Mouse (Mus musculus): ENCODE measurements around the gene Rfx3. TPM values are rescaled to one million over a fixed set of nuclear protein-coding genes. Genes with fewer than 3 reads are reported as not detected.

Gene Rfx3
- polyA plus RNA-seq, 1 experiment, result 0.62 TPM

DNA sequence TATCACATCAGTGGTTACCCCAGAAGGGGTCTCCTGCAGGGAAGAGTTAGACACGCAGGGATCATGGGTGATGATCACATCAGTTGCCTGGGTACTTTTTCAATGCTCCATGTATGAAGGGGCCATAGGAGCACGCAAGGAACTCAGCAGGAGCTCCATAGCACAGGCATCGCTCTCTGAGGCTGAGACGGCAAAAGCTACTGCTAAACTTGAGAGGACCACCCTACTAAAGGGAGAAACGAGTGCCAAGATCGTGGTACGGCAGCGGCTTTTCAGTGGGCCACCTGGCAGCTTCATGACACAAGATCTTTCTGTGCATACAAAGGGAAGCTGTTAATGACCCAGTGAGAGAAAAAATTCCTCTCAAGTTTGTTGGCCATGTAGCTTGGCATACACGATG lies 250.7 kb downstream of the Rfx3 start:
- WGBS, result 92% methylated on average over 9 of the region's 9 CpGs
- DNase-seq (ENCODE audit: low read depth, low spot score), result no peak

DNA sequence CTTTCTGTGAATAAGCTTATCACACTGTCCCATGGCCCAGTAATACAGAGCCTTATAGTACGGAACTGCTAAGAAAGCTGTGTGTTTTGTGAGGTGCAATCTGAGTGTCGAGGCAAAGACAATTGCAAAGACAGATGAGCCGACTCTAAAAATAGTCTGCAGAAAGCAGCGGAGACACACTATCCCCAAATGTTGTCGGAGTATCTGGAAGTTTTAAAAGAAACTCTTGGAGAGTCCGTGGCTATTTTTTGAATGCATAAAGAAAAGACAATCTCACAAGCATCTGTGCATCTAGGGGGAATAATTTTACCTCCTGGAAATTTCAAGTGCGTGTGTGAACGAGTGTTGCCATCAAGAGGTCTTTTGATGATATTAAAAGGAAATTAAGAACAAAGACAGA lies 251.6 kb downstream of the Rfx3 start:
- no peak for DNase-seq (ENCODE audit: low read depth, low spot score)
- 83% methylated on average over 8 of the region's 8 CpGs for WGBS

DNA sequence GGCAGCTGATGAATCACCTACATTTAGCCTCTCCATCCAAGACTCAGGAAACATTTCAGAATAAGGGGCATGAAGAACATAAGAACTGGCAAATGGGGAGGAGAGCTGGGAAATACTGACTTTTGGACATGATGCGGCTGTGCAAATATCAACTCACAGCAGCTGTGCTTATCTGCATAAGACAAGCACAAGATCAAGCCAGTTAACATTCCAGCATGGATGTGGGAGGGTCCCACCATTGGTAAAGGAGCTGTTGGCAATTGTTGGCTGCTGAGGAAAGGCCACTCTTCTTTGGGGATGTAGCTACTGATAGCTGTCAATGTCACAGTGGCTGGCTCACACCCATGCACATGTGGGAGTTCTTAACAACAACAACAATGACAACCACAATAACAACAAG lies 263.7 kb downstream of the Rfx3 start:
- DNase-seq (ENCODE audit: low read depth, low spot score), result no peak

DNA sequence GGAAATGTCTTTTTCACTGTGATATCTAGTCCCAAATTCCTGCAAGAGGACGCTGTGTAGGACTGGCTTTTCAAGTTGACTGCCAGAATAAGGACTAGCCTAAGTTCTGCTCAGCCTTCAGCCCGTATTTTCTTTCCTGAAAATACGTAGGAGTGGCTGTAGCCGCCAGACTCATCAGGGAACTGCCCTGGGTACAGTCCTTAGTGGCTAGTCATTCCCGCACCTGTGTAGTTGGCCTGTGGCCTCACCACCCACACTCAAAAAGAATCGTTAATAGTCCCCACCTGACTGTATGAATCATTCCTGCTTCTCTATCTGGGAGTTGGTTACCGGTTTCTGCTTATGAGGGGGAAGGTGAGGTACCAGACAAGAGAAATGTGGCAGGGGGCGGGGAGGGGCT lies 272.1 kb downstream of the Rfx3 start:
- WGBS, result 48% methylated on average over 8 of the region's 8 CpGs
- no peak for DNase-seq (ENCODE audit: low read depth, low spot score)

More for the DNA sequence above, 263.7 kb downstream of the Rfx3 start:
- 81% methylated on average over 1 of the region's 1 CpGs for WGBS

DNA sequence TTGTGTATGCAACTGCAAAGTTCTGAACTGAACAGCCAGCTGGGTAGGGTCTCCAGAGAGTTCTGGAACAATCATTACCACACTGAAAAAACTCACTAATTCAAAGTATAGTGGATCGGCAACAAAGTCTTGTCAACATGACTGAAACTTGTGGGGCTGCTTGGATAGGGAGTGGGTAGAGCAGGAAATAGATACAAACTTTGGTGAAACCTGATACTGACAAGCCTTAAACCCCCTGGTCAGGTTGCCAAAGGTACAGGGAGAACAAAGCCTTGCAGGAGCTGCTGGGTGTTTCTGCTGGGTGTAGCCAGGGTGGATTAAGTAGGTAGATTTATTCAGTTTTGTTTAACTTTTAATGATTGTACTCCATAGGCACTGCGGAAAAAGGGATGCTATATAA lies 274.4 kb downstream of the Rfx3 start:
- WGBS, result 66% methylated on average over 2 of the region's 2 CpGs
- no peak for DNase-seq (ENCODE audit: low read depth, low spot score)

DNA sequence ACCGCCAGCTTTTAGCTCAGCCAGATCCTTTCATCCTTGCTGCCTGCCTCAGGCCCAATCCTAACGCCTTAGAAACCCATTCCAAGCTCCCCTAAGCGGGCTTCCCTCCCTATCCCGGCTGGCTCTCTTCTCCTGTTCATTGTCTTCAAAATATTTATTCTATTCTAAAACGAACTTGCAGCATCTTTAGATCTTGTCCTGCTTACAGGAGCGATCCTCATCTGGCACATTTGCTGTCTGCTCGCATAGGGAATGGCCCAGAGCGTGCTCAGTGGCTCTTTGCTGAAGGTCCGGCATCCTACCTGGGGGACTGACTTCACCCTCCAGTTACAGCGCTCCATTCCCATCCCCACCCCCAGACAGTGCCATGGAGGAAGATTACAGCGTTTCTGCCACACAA lies 292.0 kb downstream of the Rfx3 start:
- no peak for DNase-seq (ENCODE audit: low read depth, low spot score)
- WGBS, result 63% methylated on average over 11 of the region's 11 CpGs

DNA sequence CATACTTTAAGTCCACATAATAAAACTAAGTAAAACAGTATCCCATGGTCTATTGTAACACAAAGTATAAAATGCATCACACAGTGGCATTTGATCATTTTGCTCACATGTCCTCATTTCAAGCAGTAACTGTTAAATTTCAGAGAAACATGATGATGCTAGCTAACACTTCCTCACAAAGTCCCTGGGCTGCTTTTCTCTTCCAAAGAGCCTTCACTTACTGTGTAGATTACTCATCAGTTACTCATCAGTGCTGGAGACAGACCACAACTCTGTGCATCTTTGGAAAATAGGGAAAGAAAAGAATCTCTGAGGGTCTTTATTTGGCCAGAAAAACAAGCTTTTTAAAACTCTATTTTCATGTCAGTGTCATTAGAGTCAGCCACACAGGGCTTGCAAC lies 294.7 kb downstream of the Rfx3 start:
- DNase-seq (ENCODE audit: low read depth, low spot score), result no peak
